Mouse (Mus musculus) thymus, postnatal 0 days (tissue): Measurements from ENCODE around the gene Vmn1r167. TPM values are rescaled to one million over a fixed set of nuclear protein-coding genes. Genes with fewer than 3 reads are reported as not detected.
"Not testable (repeated sequence)": the region's sequence is repeated elsewhere in the genome, so short reads cannot be mapped to it uniquely, and the experiment has no call there.

Source experiments
- DNase-seq: peaks from one replicate; pipeline ENCODE4 v3.0.0-alpha.2; 2015; ENCODE audit warnings: low spot score
- polyA plus RNA-seq: library from polyadenylated mRNA; unstranded; fragments of >200 nt; fragmentation: Nextera tagmentation; extraction: Ambion mirVana; gene quantifications from 2 replicates; pipeline ENCODE4 v1.2.1, GENCODE M21; 2015

Gene Vmn1r167
- not detected in 2 replicates for polyA plus RNA-seq

DNA sequence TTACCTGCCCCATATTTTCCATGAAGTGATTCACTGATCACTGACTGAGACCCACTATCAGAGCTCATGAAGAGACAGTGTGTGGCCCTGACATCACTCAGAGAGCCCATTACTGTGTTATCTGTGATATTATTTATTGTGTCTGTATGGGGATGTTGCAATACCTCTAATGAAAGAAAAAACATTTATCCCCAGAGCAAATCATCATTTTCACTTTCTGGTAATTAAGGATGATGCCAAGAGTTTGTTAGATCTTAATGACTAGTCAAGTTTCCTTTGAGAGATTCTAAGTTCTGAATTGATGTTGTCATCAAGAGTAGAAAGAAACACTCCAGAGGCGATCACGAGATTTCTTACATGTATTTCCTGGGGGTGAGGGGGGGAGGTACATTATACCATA is at the start of gene Vmn1r167:
TSS of gene Vmn1r167 (minus strand) at position 101 of the 400 bp plus-strand sequence.
- not testable (repeated sequence) for DNase-seq

DNA sequence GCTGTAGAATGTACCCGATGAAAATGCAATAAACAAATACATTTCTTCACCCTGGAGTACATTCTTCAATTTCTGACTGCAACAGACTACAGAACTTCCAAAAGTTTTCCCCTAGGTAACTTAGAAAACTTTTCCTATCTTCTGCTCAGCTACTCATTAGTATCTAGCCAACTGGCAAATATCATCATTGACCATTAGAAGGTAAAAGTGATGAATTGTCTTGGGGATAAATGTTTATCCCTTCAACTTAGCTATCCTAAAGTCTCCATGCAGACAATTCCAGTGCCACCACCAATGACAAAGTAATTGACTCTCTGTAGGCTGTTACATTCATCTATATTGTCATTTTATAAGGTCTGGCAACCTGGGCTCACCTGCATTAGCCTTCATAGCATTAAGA is 32.4 kb upstream of the Vmn1r167 start, which contains the start of gene Vmn1r168:
TSS of gene Vmn1r168 (plus strand) at position 301 of the 400 bp plus-strand sequence.
- not testable (repeated sequence) for DNase-seq

DNA sequence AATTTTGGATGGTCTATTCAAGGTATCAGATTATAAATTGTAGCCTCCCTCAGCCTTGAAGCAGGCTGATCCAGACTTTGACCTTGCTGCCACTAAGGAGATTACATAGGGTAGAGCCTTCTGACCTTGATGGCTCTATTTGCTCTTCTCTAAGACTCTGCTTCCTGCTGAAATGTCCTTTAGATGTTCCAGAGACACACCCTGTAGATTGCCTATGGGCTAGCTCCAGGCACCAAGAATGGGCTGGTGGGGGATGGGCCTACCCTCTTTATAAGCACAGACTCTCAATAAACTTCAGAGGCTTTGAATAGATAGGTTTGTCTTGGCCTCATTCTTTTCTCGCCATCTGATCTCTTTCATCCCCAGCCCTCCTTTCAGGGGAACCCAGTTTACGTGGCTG is 34.1 kb downstream of the Vmn1r167 start:
- DNase-seq, result not testable (repeated sequence)

DNA sequence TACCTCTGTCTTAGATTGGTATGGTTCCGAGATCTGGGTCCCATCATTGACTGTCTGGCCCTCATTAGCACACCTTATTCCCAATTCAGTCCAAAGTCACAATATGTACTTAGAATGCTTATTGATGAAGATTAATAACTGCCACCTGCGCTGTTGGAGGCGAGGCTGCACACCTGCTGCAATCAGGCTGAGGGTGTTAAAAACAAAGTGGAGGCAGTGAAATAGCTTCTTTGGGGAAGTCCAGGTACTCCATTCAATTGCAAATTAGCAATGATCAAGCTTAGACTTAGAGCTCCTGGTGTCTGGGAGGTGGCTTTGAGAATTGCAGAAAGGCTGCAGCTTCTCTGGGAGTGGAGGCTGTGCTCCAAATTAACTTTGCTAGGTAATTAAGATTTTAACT is 36.2 kb downstream of the Vmn1r167 start:
- DNase-seq, result not testable (repeated sequence)

DNA sequence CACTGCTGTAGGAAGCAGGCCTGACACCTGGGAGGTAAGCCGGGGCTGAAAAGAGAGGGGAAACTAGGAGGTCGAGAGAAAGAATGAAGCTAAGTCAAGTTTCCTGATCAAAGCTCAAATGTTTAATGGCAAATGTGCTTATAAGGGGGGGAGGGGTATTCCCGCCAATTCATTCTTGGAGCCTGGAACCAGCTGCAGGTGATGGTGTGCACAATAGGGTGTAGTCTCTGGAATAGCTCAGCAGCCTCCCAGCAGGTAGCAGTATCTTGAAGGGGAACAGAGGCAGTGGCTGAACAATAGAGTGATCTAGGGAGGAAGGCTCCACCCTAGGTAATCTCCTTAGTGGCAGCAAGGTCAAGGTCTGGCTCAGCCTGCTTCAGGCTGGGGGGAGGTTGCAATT is 36.8 kb downstream of the Vmn1r167 start:
- not testable (repeated sequence) for DNase-seq

Other genes starting within 250 kb of the Vmn1r167 start
- gene Gm6902, start 228.3 kb downstream of the Vmn1r167 start, polyA plus RNA-seq, result not detected in 2 replicates
- gene Nlrp4e, start 206.0 kb downstream of the Vmn1r167 start, polyA plus RNA-seq, result not detected in 2 replicates
- not detected in 2 replicates for gene Nlrp5, start 121.3 kb downstream of the Vmn1r167 start, polyA plus RNA-seq
- not detected in 2 replicates for gene Vmn1r168, start 32.5 kb upstream of the Vmn1r167 start, polyA plus RNA-seq
- gene Vmn1r169, start 68.3 kb upstream of the Vmn1r167 start, polyA plus RNA-seq, result not detected in 2 replicates
- not detected in 2 replicates for gene Vmn1r170, start 99.0 kb upstream of the Vmn1r167 start, polyA plus RNA-seq
- gene Vmn1r171, start 123.5 kb upstream of the Vmn1r167 start, polyA plus RNA-seq, result not detected in 2 replicates
- gene Vmn1r172, start 151.1 kb upstream of the Vmn1r167 start, polyA plus RNA-seq, result not detected in 2 replicates
- gene Vmn1r173, start 193.5 kb upstream of the Vmn1r167 start, polyA plus RNA-seq, result not detected in 2 replicates
- gene Vmn1r174, start 245.1 kb upstream of the Vmn1r167 start, polyA plus RNA-seq, result not detected in 2 replicates